Mouse (Mus musculus) right cerebral cortex, postnatal 10 days (tissue): ENCODE measurements at regions not wholly inside any gene's neighbourhood (a gene's known extent, or its start where the extent isn't known, plus 50 kb on each side); places are given as distances from the start of the nearest gene placed in this dataset.

Source experiments
- DNase-seq, 2 experiments: peaks; one replicate each; pipeline ENCODE4 v3.0.0; 2021; ENCODE audit warnings: low spot score in 2 of 2

GRCm38 (mm10) chr11:19073265-19073664 lies 54.5 kb upstream of the Meis1 start:
- no peak for DNase-seq

GRCm38 (mm10) chr11:19073887-19074564 lies 55.2 kb upstream of the Meis1 start:
- peak in 1 of 2 experiments; percentile 21 for DNase-seq

GRCm38 (mm10) chr11:19091101-19091857 lies 72.5 kb upstream of the Meis1 start:
- no peak for DNase-seq

GRCm38 (mm10) chr11:19092967-19093745 lies 74.4 kb upstream of the Meis1 start:
- no peak for DNase-seq

GRCm38 (mm10) chr11:19093749-19094148 lies 75.0 kb upstream of the Meis1 start:
- no peak for DNase-seq

GRCm38 (mm10) chr11:19094183-19094582 lies 75.4 kb upstream of the Meis1 start:
- no peak for DNase-seq

- no peak for DNase-seq
These were observed 84.3 kb upstream of the Meis1 start for GRCm38 (mm10) chr11:19102981-19103568.

- no peak for DNase-seq
These were observed 88.4 kb upstream of the Meis1 start for GRCm38 (mm10) chr11:19107180-19107579.

GRCm38 (mm10) chr11:19109055-19109454 lies 90.3 kb upstream of the Meis1 start:
- no peak for DNase-seq

- DNase-seq: peak; percentile 51 to 63
These were observed 93.3 kb upstream of the Meis1 start for GRCm38 (mm10) chr11:19111916-19112575.

GRCm38 (mm10) chr11:19117121-19117520 lies 98.3 kb upstream of the Meis1 start:
- DNase-seq: no peak

GRCm38 (mm10) chr11:19118258-19118657 lies 99.5 kb upstream of the Meis1 start:
- DNase-seq: no peak

- DNase-seq: no peak
These were observed 101.4 kb upstream of the Meis1 start for GRCm38 (mm10) chr11:19119927-19120827.

- DNase-seq: peak; percentile 34 to 48
These were observed 102.1 kb upstream of the Meis1 start for GRCm38 (mm10) chr11:19120871-19121270.

GRCm38 (mm10) chr11:19135375-19136050 lies 116.7 kb upstream of the Meis1 start:
- DNase-seq: no peak

- peak; percentile 31 for DNase-seq
These were observed 119.6 kb upstream of the Meis1 start for GRCm38 (mm10) chr11:19138423-19138822.

GRCm38 (mm10) chr11:19138831-19139230 lies 120.0 kb upstream of the Meis1 start:
- DNase-seq: no peak

GRCm38 (mm10) chr11:19143267-19144000 lies 124.6 kb upstream of the Meis1 start:
- peak in 1 of 2 experiments; percentile 17 for DNase-seq

GRCm38 (mm10) chr11:19144506-19144905 lies 125.7 kb upstream of the Meis1 start:
- no peak for DNase-seq
